Comparison of ENCODE assay signal across 8 mouse cellular contexts in the genomic region with DNA sequence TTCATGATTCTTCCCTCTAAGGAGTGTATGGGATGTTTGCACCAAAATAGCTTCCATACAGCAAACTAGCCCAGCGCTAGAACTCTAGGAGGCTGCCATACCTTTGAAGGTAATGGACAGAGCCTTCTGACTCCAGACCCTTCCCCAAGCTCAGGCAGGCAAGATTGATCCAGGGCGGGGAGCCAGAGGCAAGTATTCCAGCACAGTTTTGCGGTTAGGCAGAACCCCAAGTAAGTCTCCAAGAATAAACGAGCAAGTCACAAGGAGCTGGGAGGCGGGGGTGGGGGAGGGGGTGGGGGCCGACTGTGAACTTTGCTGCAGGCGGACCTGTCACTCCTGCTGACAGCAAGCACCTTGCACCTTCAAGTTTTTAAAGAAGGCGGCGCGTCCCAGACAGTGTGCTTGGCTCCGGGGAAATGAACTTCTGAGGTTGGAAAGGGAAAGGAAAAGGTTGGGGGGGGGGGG. TPM values are rescaled to one million over a fixed set of nuclear protein-coding genes. Genes with fewer than 3 reads are reported as not detected.
DNase-seq lines count a peak whose midpoint lies in the region; ATAC-seq and TF ChIP-seq lines count a peak whose summit lies in the region.

No protein-coding gene starts in this region.

- H3K4me1 ChIP-seq in embryonic facial prominence, embryonic 12.5 days, result peaks cover 11% of the 10 kb centered on the region
- H3K4me1 ChIP-seq in heart, embryonic 13.5 days, result peaks cover 41% of the 10 kb centered on the region
- no peaks in the 10 kb centered on the region for H3K4me1 ChIP-seq in liver, embryonic 14.5 days (replicated peaks; ENCODE audit: control insufficient read depth in 2 of 2, insufficient read depth in 2 of 2, low read length in 1 of 2)
- 0 out of 2 replicates have a peak, but pooled peaks cover 5% of the 10 kb centered on the region for H3K4me1 ChIP-seq in stomach, postnatal 0 days (replicated peaks; ENCODE audit: control insufficient read depth, insufficient read depth)

- H3K4me2 ChIP-seq in embryonic facial prominence, embryonic 12.5 days (replicated peaks), result peak overlapping the region; percentile 87
- H3K4me2 ChIP-seq in heart, embryonic 13.5 days, result peak overlapping the region; percentile 85
- H3K4me2 ChIP-seq in liver, embryonic 14.5 days (ENCODE audit: low read depth), result peak overlapping the region; percentile 64
- peak overlapping the region; percentile 91 for H3K4me2 ChIP-seq in stomach, postnatal 0 days (replicated peaks; ENCODE audit: low read depth)

- peak overlapping the region; percentile 64 for H3K9ac ChIP-seq in embryonic facial prominence, embryonic 12.5 days
- H3K9ac ChIP-seq in heart, embryonic 13.5 days, result peak overlapping the region; percentile 85
- no peak overlapping the region for H3K9ac ChIP-seq in liver, embryonic 14.5 days (replicated peaks)
- peak overlapping the region; percentile 64 for H3K9ac ChIP-seq in stomach, postnatal 0 days (ENCODE audit: low read length)

- no peaks in the 10 kb centered on the region for H3K27me3 ChIP-seq in embryonic facial prominence, embryonic 12.5 days
- no peaks in the 10 kb centered on the region for H3K27me3 ChIP-seq in heart, embryonic 13.5 days (replicated peaks)
- no peaks in the 10 kb centered on the region for H3K27me3 ChIP-seq in liver, embryonic 14.5 days (ENCODE audit: control insufficient read depth, insufficient read depth, low read length)
- no peaks in the 10 kb centered on the region for H3K27me3 ChIP-seq in stomach, postnatal 0 days (ENCODE audit: control insufficient read depth, insufficient read depth, low read length)

- peak; percentile 43; the same call in 1 of the 2 replicates for ATAC-seq in embryonic facial prominence, embryonic 12.5 days (ENCODE audit: insufficient number of reproducible peaks, insufficient read depth, low FRiP score, low TSS enrichment)
- ATAC-seq in heart, embryonic 13.5 days (ENCODE audit: extremely low read depth, insufficient number of reproducible peaks, low FRiP score, low TSS enrichment), result 0 out of 2 replicates have a peak, but pooled peaks have one; percentile 29
- ATAC-seq in liver, embryonic 14.5 days (ENCODE audit: insufficient read depth), result no peak
- peak; percentile 50 for ATAC-seq in stomach, postnatal 0 days (ENCODE audit: low FRiP score, low TSS enrichment)

- intact Hi-C loops in left cerebral cortex, postnatal 14 days (cut with DNase I), result loop anchor here (2.0 to 5.0 kb wide), 2 partner anchors 157 to 392 kb away; no protein-coding TSS in a partner anchor
- intact Hi-C loops in left cerebral cortex, postnatal 4 days (cut with DNase I), result loop anchor here (10.0 kb wide), 1 partner anchor 389 kb away; no protein-coding TSS in a partner anchor

- peak overlapping the region; percentile 54 for H3K4me3 ChIP-seq in embryonic facial prominence, embryonic 12.5 days
- peak overlapping the region; percentile 68 for H3K4me3 ChIP-seq in heart, embryonic 13.5 days
- H3K4me3 ChIP-seq in liver, embryonic 14.5 days (ENCODE audit: insufficient read depth in 1 of 2, low read depth in 2 of 2, low read length in 2 of 2), result peak overlapping the region; percentile 10 to 34; a peak in 1 of 4 replicates
- H3K4me3 ChIP-seq in stomach, postnatal 0 days (ENCODE audit: low read depth, low read length), result peak overlapping the region; percentile 54

- WGBS in embryonic facial prominence, embryonic 12.5 days, result 17% methylated on average over 11 of the region's 11 CpGs
- 18% methylated on average over 11 of the region's 11 CpGs for WGBS in heart, embryonic 13.5 days
- WGBS in liver, embryonic 14.5 days (ENCODE audit: insufficient replicate concordance), result 53% methylated on average over 11 of the region's 11 CpGs
- 9% methylated on average over 10 of the region's 11 CpGs for whole genome bisulfite sequencing in stomach, postnatal 0 days

- no peak for TF ChIP-seq CTCF in liver, embryonic 14.5 days (IDR thresholded peaks at IDR 0.05; ENCODE audit: low read depth)
- no peak for TF ChIP-seq CTCF in stomach, postnatal 0 days (IDR thresholded peaks at IDR 0.05; ENCODE audit: low read depth)

- peak overlapping the region; percentile 75; the same call in 1 of the 2 replicates for H3K27ac ChIP-seq in embryonic facial prominence, embryonic 12.5 days
- peak overlapping the region; percentile 93 for H3K27ac ChIP-seq in heart, embryonic 13.5 days (replicated peaks)
- no peak overlapping the region for H3K27ac ChIP-seq in liver, embryonic 14.5 days
- peak overlapping the region; percentile 83 for H3K27ac ChIP-seq in stomach, postnatal 0 days (replicated peaks)

- H3K9me3 ChIP-seq in embryonic facial prominence, embryonic 12.5 days, result no peaks in the 10 kb centered on the region
- H3K9me3 ChIP-seq in heart, embryonic 13.5 days, result no peaks in the 10 kb centered on the region
- H3K9me3 ChIP-seq in liver, embryonic 14.5 days (ENCODE audit: control insufficient read depth, low read length), result no peaks in the 10 kb centered on the region
- H3K9me3 ChIP-seq in stomach, postnatal 0 days (ENCODE audit: control insufficient read depth, low read length), result no peaks in the 10 kb centered on the region

- peak; percentile 18 to 30 for DNase-seq in left cerebral cortex, postnatal 14 days (ENCODE audit: low spot score in 2 of 2)
- no peak for DNase-seq in left cerebral cortex, postnatal 4 days
- no peak for DNase-seq in liver, embryonic 14.5 days (ENCODE audit: low read depth in 3 of 3, low spot score in 3 of 3)
- no peak for DNase-seq in stomach, postnatal 0 days (ENCODE audit: low spot score)
- no peak for DNase-seq in layer of hippocampus, adult 9-10 months (ENCODE audit: low spot score)
- DNase-seq in Muller cell, postnatal 12 days (ENCODE audit: inconsistent ontology term), result no peak

- H3K36me3 ChIP-seq in embryonic facial prominence, embryonic 12.5 days, result peaks cover 6% of the 10 kb centered on the region
- peaks cover 18% of the 10 kb centered on the region for H3K36me3 ChIP-seq in heart, embryonic 13.5 days
- no peaks in the 10 kb centered on the region; the same call in 1 of the 2 replicates for H3K36me3 ChIP-seq in liver, embryonic 14.5 days (replicated peaks; ENCODE audit: control insufficient read depth, insufficient read depth, low read depth)
- no peaks in the 10 kb centered on the region for H3K36me3 ChIP-seq in stomach, postnatal 0 days (ENCODE audit: control insufficient read depth, insufficient read depth, low read length)

- TF ChIP-seq EP300 in liver, embryonic 14.5 days (IDR thresholded peaks at IDR 0.05; ENCODE audit: low read depth), result no peak
- TF ChIP-seq EP300 in stomach, postnatal 0 days (optimal IDR thresholded peaks at IDR 0.05), result no peak

RNA-seq across cellular contexts. Expression of a gene that starts 0.7 kb away (rescaled TPM):
- 1 to 10 TPM; 2.2 to 2.8 TPM for total RNA-seq in left cerebral cortex, postnatal 14 days (2021)
- total RNA-seq in left cerebral cortex, postnatal 4 days (2021), result under 1 TPM; 0.81 to 0.88 TPM
- polyA plus RNA-seq in embryonic facial prominence, embryonic 12.5 days (2016; fragmentation: Nextera tagmentation; extraction: Ambion mirVana), result 0.11 and 0.14 TPM in 2 replicates
- 3.1 and 3.2 TPM in 2 replicates for polyA plus RNA-seq in heart, embryonic 13.5 days (2015; fragmentation: Nextera tagmentation; extraction: Ambion mirVana)
- 0.01 TPM in 2 replicates for polyA plus RNA-seq in liver, embryonic 14.5 days (2012; rRNA removed)
- polyA plus RNA-seq in liver, embryonic 14.5 days (2014; fragmentation: Nextera tagmentation; extraction: Ambion mirVana), result 0.01 TPM in 1 of 2 replicates, not detected in the other
- polyA plus RNA-seq in stomach, postnatal 0 days (2015; fragmentation: Nextera tagmentation; extraction: Ambion mirVana), result 0.13 TPM in 2 replicates

RNA-seq across cellular contexts. Expression of a gene that starts 48.3 kb away (rescaled TPM):
- 10 to 100 TPM; 25.2 to 25.4 TPM for total RNA-seq in left cerebral cortex, postnatal 14 days (2021)
- 10 to 100 TPM; 36.5 to 41.0 TPM for total RNA-seq in left cerebral cortex, postnatal 4 days (2021)
- polyA plus RNA-seq in embryonic facial prominence, embryonic 12.5 days (2016; fragmentation: Nextera tagmentation; extraction: Ambion mirVana), result 66.7 and 76.4 TPM in 2 replicates
- polyA plus RNA-seq in heart, embryonic 13.5 days (2015; fragmentation: Nextera tagmentation; extraction: Ambion mirVana), result 40.2 and 41.4 TPM in 2 replicates
- 17.6 and 23.3 TPM in 2 replicates for polyA plus RNA-seq in liver, embryonic 14.5 days (2012; rRNA removed)
- 35.8 and 38.4 TPM in 2 replicates for polyA plus RNA-seq in liver, embryonic 14.5 days (2014; fragmentation: Nextera tagmentation; extraction: Ambion mirVana)
- polyA plus RNA-seq in stomach, postnatal 0 days (2015; fragmentation: Nextera tagmentation; extraction: Ambion mirVana), result 25.4 and 27.7 TPM in 2 replicates

Comparison
In these comparisons a context has a peak if more than half of its experiments do, and no peak if none do; other contexts are left out.
1. DNase-seq: peak in left cerebral cortex, postnatal 14 days (2 of 2); none in left cerebral cortex, postnatal 4 days (single experiment), liver, embryonic 14.5 days (0 of 3), stomach, postnatal 0 days (single experiment), layer of hippocampus, adult 9-10 months (single experiment) and Muller cell, postnatal 12 days (single experiment).
2. Peak in every context shown above with its lines, with median percentiles within 50 percentile points of each other: H3K4me2 ChIP-seq and H3K4me3 ChIP-seq.